Comparison of ENCODE assay signal across 8 mouse cellular contexts in the genomic region with DNA sequence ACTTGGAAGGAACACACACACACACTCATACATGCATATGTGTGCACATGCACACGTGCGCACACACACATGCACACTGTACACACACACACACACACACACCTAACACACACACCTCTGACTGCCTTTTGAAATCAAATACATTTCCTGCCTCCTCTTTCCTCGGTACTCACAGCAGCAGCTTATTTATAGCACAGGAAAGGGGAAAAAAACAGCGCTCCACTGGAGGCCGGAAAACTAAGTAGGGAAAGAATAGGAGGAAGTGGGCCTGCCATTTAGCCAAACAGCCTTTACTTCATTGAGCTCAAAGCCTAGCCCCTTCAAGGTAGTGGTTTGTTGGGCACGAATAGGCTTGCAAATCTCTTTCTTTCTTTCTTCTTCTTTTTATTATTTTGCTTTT. TPM values are rescaled to one million over a fixed set of nuclear protein-coding genes. Genes with fewer than 3 reads are reported as not detected.
DNase-seq lines count a peak whose midpoint lies in the region; ATAC-seq and TF ChIP-seq lines count a peak whose summit lies in the region.

A gene (plus strand): TSS at position 298 of the 400 bp plus-strand sequence.

- 37% methylated on average over 6 of the region's 6 CpGs for WGBS in heart, embryonic 16.5 days
- 60% methylated on average over 6 of the region's 6 CpGs for WGBS in limb, embryonic 15.5 days
- WGBS in stomach, postnatal 0 days: 57% methylated on average over 6 of the region's 6 CpGs
- 74% methylated on average over 6 of the region's 6 CpGs for WGBS in midbrain, embryonic 10.5 days

- ATAC-seq in heart, embryonic 16.5 days (replicated peaks; ENCODE audit: extremely low read depth, insufficient read depth, low FRiP score): peak; percentile 66
- ATAC-seq in limb, embryonic 15.5 days (ENCODE audit: insufficient number of reproducible peaks, low FRiP score, low TSS enrichment, low read depth): no peak
- ATAC-seq in stomach, postnatal 0 days (ENCODE audit: low FRiP score, low TSS enrichment): no peak

- no peaks in the 10 kb centered on the region for H3K36me3 ChIP-seq in heart, embryonic 16.5 days (ENCODE audit: control insufficient read depth, insufficient read depth)
- no peaks in the 10 kb centered on the region for H3K36me3 ChIP-seq in limb, embryonic 15.5 days
- H3K36me3 ChIP-seq in stomach, postnatal 0 days (ENCODE audit: control insufficient read depth, insufficient read depth, low read length): no peaks in the 10 kb centered on the region
- H3K36me3 ChIP-seq in midbrain, embryonic 10.5 days: no peaks in the 10 kb centered on the region

- peak; percentile 35 for DNase-seq in kidney, adult 11 months
- DNase-seq in kidney, adult 18-20 months: no peak
- DNase-seq in stomach, postnatal 0 days (ENCODE audit: low spot score): no peak
- DNase-seq in thymus, postnatal 36 days: no peak
- no peak for DNase-seq in midbrain, embryonic 10.5 days (ENCODE audit: low spot score)

- peaks cover 14% of the 10 kb centered on the region; the same call in 1 of the 2 replicates for H3K4me1 ChIP-seq in brown adipose tissue, adult 24 weeks (ENCODE audit: control insufficient read depth, insufficient read depth, insufficient read length, low read length)
- peaks cover 6% of the 10 kb centered on the region for H3K4me1 ChIP-seq in heart, embryonic 16.5 days (ENCODE audit: control insufficient read depth, insufficient read depth, low read length)
- no peaks in the 10 kb centered on the region; the same call in 1 of the 2 replicates for H3K4me1 ChIP-seq in limb, embryonic 15.5 days
- H3K4me1 ChIP-seq in stomach, postnatal 0 days (replicated peaks; ENCODE audit: control insufficient read depth, insufficient read depth): no peaks in the 10 kb centered on the region
- H3K4me1 ChIP-seq in midbrain, embryonic 10.5 days: peaks cover 30% of the 10 kb centered on the region

- no peaks in the 10 kb centered on the region for H3K9me3 ChIP-seq in heart, embryonic 16.5 days (replicated peaks; ENCODE audit: control insufficient read depth, low read length)
- H3K9me3 ChIP-seq in limb, embryonic 15.5 days: no peaks in the 10 kb centered on the region
- H3K9me3 ChIP-seq in stomach, postnatal 0 days (ENCODE audit: control insufficient read depth, low read length): no peaks in the 10 kb centered on the region
- no peaks in the 10 kb centered on the region for H3K9me3 ChIP-seq in midbrain, embryonic 10.5 days (replicated peaks)

- peak within 1 kb of the TSS; percentile 75 for H3K4me3 ChIP-seq in brown adipose tissue, adult 24 weeks (ENCODE audit: insufficient read depth, low read depth, low read length)
- H3K4me3 ChIP-seq in heart, embryonic 16.5 days (ENCODE audit: low read length): peak within 1 kb of the TSS; percentile 44
- H3K4me3 ChIP-seq in limb, embryonic 15.5 days: no peak within 1 kb of the TSS
- H3K4me3 ChIP-seq in stomach, postnatal 0 days (ENCODE audit: low read depth, low read length): peak within 1 kb of the TSS; percentile 20; the same call in 1 of the 2 replicates
- H3K4me3 ChIP-seq in midbrain, embryonic 10.5 days: no peak within 1 kb of the TSS

- peak within 1 kb of the TSS; percentile 99 for H3K27ac ChIP-seq in brown adipose tissue, adult 24 weeks (replicated peaks; ENCODE audit: low read depth, low read length)
- peak within 1 kb of the TSS; percentile 84 for H3K27ac ChIP-seq in heart, embryonic 16.5 days (ENCODE audit: low read length)
- H3K27ac ChIP-seq in limb, embryonic 15.5 days: no peak within 1 kb of the TSS
- peak within 1 kb of the TSS; percentile 45; the same call in 1 of the 2 replicates for H3K27ac ChIP-seq in stomach, postnatal 0 days (replicated peaks)
- H3K27ac ChIP-seq in midbrain, embryonic 10.5 days (replicated peaks): no peak within 1 kb of the TSS

- H3K4me2 ChIP-seq in heart, embryonic 16.5 days (ENCODE audit: low read depth, low read length): peak within 1 kb of the TSS; percentile 30
- H3K4me2 ChIP-seq in limb, embryonic 15.5 days: no peak within 1 kb of the TSS
- H3K4me2 ChIP-seq in stomach, postnatal 0 days (replicated peaks; ENCODE audit: low read depth): no peak within 1 kb of the TSS

- peak within 1 kb of the TSS; percentile 50 for H3K9ac ChIP-seq in heart, embryonic 16.5 days (ENCODE audit: low read length)
- H3K9ac ChIP-seq in limb, embryonic 15.5 days: no peak within 1 kb of the TSS
- H3K9ac ChIP-seq in stomach, postnatal 0 days (ENCODE audit: low read length): no peak within 1 kb of the TSS

- H3K27me3 ChIP-seq in heart, embryonic 16.5 days (ENCODE audit: control insufficient read depth, insufficient read depth, low read length): no peaks in the 10 kb centered on the region
- H3K27me3 ChIP-seq in limb, embryonic 15.5 days: no peaks in the 10 kb centered on the region
- no peaks in the 10 kb centered on the region for H3K27me3 ChIP-seq in stomach, postnatal 0 days (ENCODE audit: control insufficient read depth, insufficient read depth, low read length)
- H3K27me3 ChIP-seq in midbrain, embryonic 10.5 days (ENCODE audit: low read depth, poor library complexity, severe bottlenecking): no peaks in the 10 kb centered on the region

- no peak for TF ChIP-seq EP300 in stomach, postnatal 0 days (optimal IDR thresholded peaks at IDR 0.05)

- TF ChIP-seq CTCF in stomach, postnatal 0 days (IDR thresholded peaks at IDR 0.05; ENCODE audit: low read depth): no peak

RNA-seq across cellular contexts. Expression of the gene that starts here (rescaled TPM):
- 5.4 and 7.1 TPM in 2 replicates for polyA plus RNA-seq in brown adipose tissue, adult 24 weeks (2012; ENCODE audit: insufficient read depth, insufficient read length, missing spikeins)
- 17.2 and 19.6 TPM in 2 replicates for polyA plus RNA-seq in heart, embryonic 16.5 days (2015; fragmentation: Nextera tagmentation; extraction: Ambion mirVana)
- 14.6 and 14.7 TPM in 2 replicates for polyA plus RNA-seq in limb, embryonic 15.5 days (2015; fragmentation: Nextera tagmentation; extraction: Ambion mirVana)
- 5.2 and 8.2 TPM in 2 replicates for polyA plus RNA-seq in stomach, postnatal 0 days (2015; fragmentation: Nextera tagmentation; extraction: Ambion mirVana)
- polyA plus RNA-seq in midbrain, embryonic 10.5 days (2016; fragmentation: Nextera tagmentation; extraction: Ambion mirVana): 6.3 and 7.5 TPM in 2 replicates

Comparison
In these comparisons a context has a peak if more than half of its experiments do, and no peak if none do; other contexts are left out.
1. H3K27ac ChIP-seq: peak in brown adipose tissue, adult 24 weeks (single experiment), heart, embryonic 16.5 days (single experiment) and stomach, postnatal 0 days (single experiment); none in limb, embryonic 15.5 days (single experiment) and midbrain, embryonic 10.5 days (single experiment).
2. H3K4me3 ChIP-seq: peak in brown adipose tissue, adult 24 weeks (single experiment), heart, embryonic 16.5 days (single experiment) and stomach, postnatal 0 days (single experiment); none in limb, embryonic 15.5 days (single experiment) and midbrain, embryonic 10.5 days (single experiment).